Mouse (Mus musculus) erythroblast, embryonic 14.5 days (primary cell): ENCODE measurements around the gene Il21r.

Experiments
- GATA1 ChIP-seq: IDR thresholded peaks from 2 replicates; pipeline ENCODE4 v1.6.1; 2012; ENCODE audit warnings: low read length, inconsistent platforms, mixed read lengths
- TAL1 ChIP-seq: IDR thresholded peaks from 3 replicates; pipeline ENCODE4 v1.6.1; 2012; ENCODE audit warnings: low read length, inconsistent platforms, mixed read lengths

DNA sequence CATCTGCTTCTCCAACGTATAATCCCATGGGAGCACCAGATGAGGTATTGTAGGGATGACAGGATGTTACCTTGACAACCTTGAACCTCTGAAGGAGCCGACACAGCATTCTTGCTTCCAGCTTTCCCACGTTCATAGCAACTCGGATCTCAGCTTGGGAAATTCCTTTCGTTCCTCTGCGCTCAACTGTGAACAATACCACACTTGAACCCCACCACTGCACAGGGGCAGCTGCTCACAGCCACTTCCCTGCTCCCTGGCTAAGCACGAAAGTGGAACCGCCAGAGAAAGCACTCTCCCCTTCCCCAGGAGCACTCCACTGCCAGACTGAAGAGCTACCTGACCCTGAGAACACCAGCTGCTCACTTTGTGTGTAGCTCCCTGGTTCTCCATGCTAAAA, 75.5 kb downstream of the Il21r start:
- TF ChIP-seq TAL1 (no peak), GATA1 (no peak)
